Mouse (Mus musculus) ovary, adult 18-20 months (tissue): ENCODE measurements around the gene Ophn1.
A peak's percentile ranks its signal among the peaks of the same experiment; 100 is the strongest.

ENCODE experiments used
- DNase-seq: peaks from one replicate; pipeline ENCODE4 v3.0.0; 2022; ENCODE audit warnings: low spot score, mixed read lengths

Ophn1 gene

GRCm38 (mm10) chrX:98890406-98891116 is at the start of gene Ophn1:
Gene Ophn1, minus strand, starts transcription at chrX:98891025.
- DNase-seq, result peak; percentile 70

- peak; percentile 87 for DNase-seq
These were observed 46.9 kb upstream of the Ophn1 start for GRCm38 (mm10) chrX:98937555-98938294.

- peak; percentile 91 for DNase-seq
These were observed 46.1 kb upstream of the Ophn1 start for GRCm38 (mm10) chrX:98936707-98937554.

- no peak for DNase-seq
These were observed 45.3 kb upstream of the Ophn1 start, which contains the start of gene Yipf6 for GRCm38 (mm10) chrX:98936101-98936500. Gene Yipf6, plus strand, starts transcription at chrX:98936316.

GRCm38 (mm10) chrX:98919423-98919822 is 28.6 kb upstream of the Ophn1 start:
- DNase-seq, result no peak

GRCm38 (mm10) chrX:98908910-98909309 is 18.1 kb upstream of the Ophn1 start:
- no peak for DNase-seq

- no peak for DNase-seq
These were observed 13.4 kb upstream of the Ophn1 start for GRCm38 (mm10) chrX:98904226-98904625.

- DNase-seq, result peak; percentile 21
These were observed 7.5 kb upstream of the Ophn1 start for GRCm38 (mm10) chrX:98898307-98898706.

GRCm38 (mm10) chrX:98890072-98890405 is 786 bp downstream of the Ophn1 start:
- DNase-seq, result no peak

- no peak for DNase-seq
These were observed 8.8 kb downstream of the Ophn1 start for GRCm38 (mm10) chrX:98881983-98882382.

- DNase-seq, result no peak
These were observed 9.7 kb downstream of the Ophn1 start for GRCm38 (mm10) chrX:98881085-98881484.

GRCm38 (mm10) chrX:98880314-98880713 is 10.5 kb downstream of the Ophn1 start:
- DNase-seq, result no peak

GRCm38 (mm10) chrX:98875144-98875543 is 15.7 kb downstream of the Ophn1 start:
- no peak for DNase-seq

GRCm38 (mm10) chrX:98874086-98874485 is 16.7 kb downstream of the Ophn1 start:
- DNase-seq, result no peak

- no peak for DNase-seq
These were observed 18.8 kb downstream of the Ophn1 start for GRCm38 (mm10) chrX:98872064-98872463.

- DNase-seq, result no peak
These were observed 20.3 kb downstream of the Ophn1 start for GRCm38 (mm10) chrX:98870541-98870940.

GRCm38 (mm10) chrX:98869735-98870134 is 21.1 kb downstream of the Ophn1 start:
- no peak for DNase-seq

- no peak for DNase-seq
These were observed 21.7 kb downstream of the Ophn1 start for GRCm38 (mm10) chrX:98869165-98869564.

GRCm38 (mm10) chrX:98860167-98860566 is 30.7 kb downstream of the Ophn1 start:
- no peak for DNase-seq

GRCm38 (mm10) chrX:98856046-98856445 is 34.8 kb downstream of the Ophn1 start:
- DNase-seq, result peak; percentile 47

- DNase-seq, result no peak
These were observed 40.0 kb downstream of the Ophn1 start for GRCm38 (mm10) chrX:98850869-98851268.

GRCm38 (mm10) chrX:98841606-98842005 is 49.2 kb downstream of the Ophn1 start:
- DNase-seq, result no peak

GRCm38 (mm10) chrX:98835989-98836388 is 54.8 kb downstream of the Ophn1 start:
- no peak for DNase-seq
